Mouse (Mus musculus): ENCODE measurements around the gene Sgcd. TPM values are rescaled to one million over a fixed set of nuclear protein-coding genes. Genes with fewer than 3 reads are reported as not detected.

Gene Sgcd
- total and polyA plus RNA-seq, 3 experiments, result 0.38 to 2.4 (median 0.43) TPM

DNA sequence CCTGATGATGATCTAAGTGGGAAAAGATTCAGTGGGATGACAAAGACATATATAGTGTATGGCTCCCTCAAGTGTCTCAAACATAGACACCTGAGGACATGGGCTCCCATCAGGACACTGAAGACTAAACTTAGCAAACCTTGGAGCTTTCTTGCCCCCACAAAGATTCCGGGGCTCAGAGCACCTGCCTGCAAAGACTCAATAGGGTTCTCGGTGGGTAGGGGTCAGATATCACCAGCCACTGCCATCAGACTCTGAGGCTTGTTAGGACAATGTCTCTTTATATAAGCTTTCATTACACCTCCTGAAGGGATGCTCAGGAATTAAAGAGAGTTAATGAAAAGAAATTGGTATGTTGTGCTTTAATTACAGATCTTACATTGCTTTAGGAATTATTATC, 764.6 kb downstream of the Sgcd start:
- in situ Hi-C loops (cut with MboI; ENCODE audit: low pct_ligation_motif_present, low pct_unique_long_range_greater_than_20kb, low sequenced_read_pairs) (no loop called here), dilution Hi-C loops (cut with MboI; ENCODE audit: extremely low pct_ligation_motif_present, extremely low pct_unique_long_range_greater_than_20kb, low sequenced_read_pairs) (no loop called here)
- no peaks in the 10 kb centered on the region for H3K79me2 ChIP-seq (replicated peaks; ENCODE audit: control insufficient read depth, extremely low read depth, insufficient read depth, poor library complexity, severe bottlenecking)
- TF ChIP-seq JUND (conservative IDR thresholded peaks at IDR 0.05; ENCODE audit: low read depth, low read length) (no peak), BHLHE40 (IDR thresholded peaks at IDR 0.05; ENCODE audit: low read depth, low read length) (no peak), CTCF (conservative IDR thresholded peaks at IDR 0.05 in 1 of 2, IDR thresholded peaks at IDR 0.05 in 1 of 2; ENCODE audit: low read depth in 2 of 2, low read length in 2 of 2) (no peak), ZNF384 (IDR thresholded peaks at IDR 0.05; ENCODE audit: low read depth, low read length) (no peak), ZKSCAN1 (IDR thresholded peaks at IDR 0.05; ENCODE audit: borderline replicate concordance, low read depth, low read length) (no peak), PAX5 (IDR thresholded peaks at IDR 0.05; ENCODE audit: low read length) (no peak), POLR2A (IDR thresholded peaks at IDR 0.05; ENCODE audit: low read depth, low read length) (no peak), EP300 (IDR thresholded peaks at IDR 0.05; ENCODE audit: low read length) (no peak), RAD21 (IDR thresholded peaks at IDR 0.05; ENCODE audit: low read depth, low read length) (no peak), HCFC1 (IDR thresholded peaks at IDR 0.05; ENCODE audit: low read depth, low read length) (no peak), SMC3 (IDR thresholded peaks at IDR 0.05; ENCODE audit: low read depth, low read length) (no peak), UBTF (IDR thresholded peaks at IDR 0.05; ENCODE audit: low read depth, low read length) (no peak), RCOR1 (conservative IDR thresholded peaks at IDR 0.05; ENCODE audit: low read depth, low read length) (no peak)
- H3K27me3 ChIP-seq (replicated peaks), result no peaks in the 10 kb centered on the region
- H3K36me3 ChIP-seq (replicated peaks in 1 of 2; ENCODE audit: control insufficient read depth in 1 of 2, insufficient read depth in 1 of 2, low read length in 1 of 2), result no peaks in the 10 kb centered on the region
- no peaks in the 10 kb centered on the region for H3K9me3 ChIP-seq (replicated peaks; ENCODE audit: low read length)
- no peak for DNase-seq (ENCODE audit: extremely low read depth)
- no peak overlapping the region for H3K9ac ChIP-seq (ENCODE audit: insufficient read depth, low read depth)
- no peak overlapping the region for H3K27ac ChIP-seq (ENCODE audit: insufficient read depth, low read depth)
- peaks cover 0 to 8% of the 10 kb centered on the region in 2 experiments; a peak in 2 of 4 replicates for H3K4me1 ChIP-seq (ENCODE audit: control insufficient read depth in 1 of 2, insufficient read depth in 2 of 2)
- no peak overlapping the region for H3K4me2 ChIP-seq (ENCODE audit: insufficient read depth, low read depth, poor library complexity, severe bottlenecking)
- H3K4me3 ChIP-seq (replicated peaks in 1 of 3; ENCODE audit: low read depth in 2 of 3, low read length in 2 of 3, poor library complexity in 1 of 3), result no peak overlapping the region

DNA sequence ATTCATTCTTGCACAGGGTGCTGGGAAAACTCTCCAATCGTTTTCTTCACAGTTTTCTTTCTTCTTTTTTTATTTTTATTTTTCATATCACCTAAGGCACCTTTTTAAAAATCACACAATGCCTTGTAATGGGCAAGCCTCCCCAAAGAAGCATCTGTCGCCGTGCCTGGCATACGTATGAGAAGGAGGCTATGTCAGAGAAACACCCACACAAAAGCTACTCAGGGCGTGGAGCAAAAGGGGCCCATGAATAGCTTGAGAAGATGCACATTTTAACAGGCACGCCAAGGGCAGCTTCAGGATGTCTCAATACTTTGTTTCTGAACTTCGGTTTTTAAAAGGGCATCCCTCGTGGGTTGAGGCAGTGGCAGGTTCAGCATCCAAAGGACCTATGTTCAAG, 777.2 kb downstream of the Sgcd start:
- no peaks in the 10 kb centered on the region for H3K9me3 ChIP-seq (replicated peaks; ENCODE audit: low read length)
- DNase-seq (ENCODE audit: extremely low read depth), result no peak
- in situ Hi-C loops (cut with MboI; ENCODE audit: low pct_ligation_motif_present, low pct_unique_long_range_greater_than_20kb, low sequenced_read_pairs) (no loop called here), dilution Hi-C loops (cut with MboI; ENCODE audit: extremely low pct_ligation_motif_present, extremely low pct_unique_long_range_greater_than_20kb, low sequenced_read_pairs) (no loop called here)
- H3K9ac ChIP-seq (ENCODE audit: insufficient read depth, low read depth), result no peak overlapping the region
- no peaks in the 10 kb centered on the region for H3K27me3 ChIP-seq (replicated peaks)
- H3K4me2 ChIP-seq (ENCODE audit: insufficient read depth, low read depth, poor library complexity, severe bottlenecking), result no peak overlapping the region
- no peaks in the 10 kb centered on the region for H3K4me1 ChIP-seq (ENCODE audit: control insufficient read depth in 1 of 2, insufficient read depth in 2 of 2)
- no peak overlapping the region for H3K4me3 ChIP-seq (replicated peaks in 1 of 3; ENCODE audit: low read depth in 2 of 3, low read length in 2 of 3, poor library complexity in 1 of 3)
- H3K27ac ChIP-seq (ENCODE audit: insufficient read depth, low read depth), result no peak overlapping the region
- no peak for TF ChIP-seq PAX5 (IDR thresholded peaks at IDR 0.05; ENCODE audit: low read length)
- TF ChIP-seq TBP (conservative IDR thresholded peaks at IDR 0.05; ENCODE audit: low read depth, low read length), result no peak
- no peak for TF ChIP-seq ZNF384 (IDR thresholded peaks at IDR 0.05; ENCODE audit: low read depth, low read length)
- no peaks in the 10 kb centered on the region for H3K36me3 ChIP-seq (replicated peaks in 1 of 2; ENCODE audit: control insufficient read depth in 1 of 2, insufficient read depth in 1 of 2, low read length in 1 of 2)
- no peaks in the 10 kb centered on the region for H3K79me2 ChIP-seq (replicated peaks; ENCODE audit: control insufficient read depth, extremely low read depth, insufficient read depth, poor library complexity, severe bottlenecking)

DNA sequence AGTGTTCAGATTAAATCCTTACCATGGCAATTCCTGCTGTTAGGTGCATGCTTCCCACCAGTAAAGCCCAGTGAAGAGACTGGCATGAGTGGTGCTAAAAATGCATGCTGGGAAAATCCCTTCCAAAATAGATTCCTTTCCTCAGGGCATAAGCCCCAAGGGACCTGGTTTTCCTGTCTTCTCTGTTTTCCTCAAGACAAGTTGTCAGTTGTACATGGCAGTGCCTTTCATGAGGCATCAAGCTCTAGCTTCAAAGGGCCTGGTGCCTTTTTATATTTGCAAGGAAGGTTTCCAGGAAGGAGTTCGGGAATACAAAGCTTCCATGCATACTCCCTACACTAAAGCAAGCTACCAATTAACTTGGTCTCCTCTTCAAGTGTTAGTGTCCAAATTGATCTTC, 782.3 kb downstream of the Sgcd start:
- Histone ChIP-seq H3K27me3 (replicated peaks) (no peaks in the 10 kb centered on the region), H3K36me3 (replicated peaks in 1 of 2; ENCODE audit: control insufficient read depth in 1 of 2, insufficient read depth in 1 of 2, low read length in 1 of 2) (no peaks in the 10 kb centered on the region), H3K9me3 (replicated peaks; ENCODE audit: low read length) (no peaks in the 10 kb centered on the region), H3K4me1 (ENCODE audit: control insufficient read depth in 1 of 2, insufficient read depth in 2 of 2) (peaks cover 0 to 13% of the 10 kb centered on the region in 2 experiments; a peak in 1 of 4 replicates), H3K27ac (ENCODE audit: insufficient read depth, low read depth) (no peak overlapping the region), H3K4me2 (ENCODE audit: insufficient read depth, low read depth, poor library complexity, severe bottlenecking) (no peak overlapping the region), H3K9ac (ENCODE audit: insufficient read depth, low read depth) (no peak overlapping the region), H3K4me3 (replicated peaks in 1 of 3; ENCODE audit: low read depth in 2 of 3, low read length in 2 of 3, poor library complexity in 1 of 3) (no peak overlapping the region), H3K79me2 (replicated peaks; ENCODE audit: control insufficient read depth, extremely low read depth, insufficient read depth, poor library complexity, severe bottlenecking) (no peaks in the 10 kb centered on the region)
- TF ChIP-seq RAD21 (IDR thresholded peaks at IDR 0.05; ENCODE audit: low read depth, low read length) (no peak), MAFK (IDR thresholded peaks at IDR 0.05; ENCODE audit: insufficient replicate concordance, low read length) (no peak), KAT2A (IDR thresholded peaks at IDR 0.05; ENCODE audit: insufficient replicate concordance, low read length) (no peak), EP300 (IDR thresholded peaks at IDR 0.05; ENCODE audit: low read length) (no peak), USF1 (IDR thresholded peaks at IDR 0.05; ENCODE audit: low read depth, low read length) (no peak), MAX (IDR thresholded peaks at IDR 0.05; ENCODE audit: low read length) (no peak), TCF12 (IDR thresholded peaks at IDR 0.05; ENCODE audit: low read depth, low read length) (no peak), ZMIZ1 (IDR thresholded peaks at IDR 0.05; ENCODE audit: low read depth, low read length) (no peak), POLR2A (IDR thresholded peaks at IDR 0.05; ENCODE audit: low read depth, low read length) (no peak), JUN (IDR thresholded peaks at IDR 0.05; ENCODE audit: insufficient read depth, low read depth, low read length) (no peak), CHD2 (IDR thresholded peaks at IDR 0.05; ENCODE audit: low read length) (no peak), ZNF384 (IDR thresholded peaks at IDR 0.05; ENCODE audit: low read depth, low read length) (no peak), BHLHE40 (IDR thresholded peaks at IDR 0.05; ENCODE audit: low read depth, low read length) (no peak), GABPA (IDR thresholded peaks at IDR 0.05; ENCODE audit: insufficient replicate concordance, low read depth, low read length) (no peak), ZC3H11A (IDR thresholded peaks at IDR 0.05; ENCODE audit: low read depth, low read length) (no peak), UBTF (IDR thresholded peaks at IDR 0.05; ENCODE audit: low read depth, low read length) (no peak), RCOR1 (conservative IDR thresholded peaks at IDR 0.05; ENCODE audit: low read depth, low read length) (no peak), ZKSCAN1 (IDR thresholded peaks at IDR 0.05; ENCODE audit: borderline replicate concordance, low read depth, low read length) (no peak)
- DNase-seq (ENCODE audit: extremely low read depth), result no peak
- dilution Hi-C loops (cut with MboI; ENCODE audit: extremely low pct_ligation_motif_present, extremely low pct_unique_long_range_greater_than_20kb, low sequenced_read_pairs), result no loop called here
- in situ Hi-C loops (cut with MboI; ENCODE audit: low pct_ligation_motif_present, low pct_unique_long_range_greater_than_20kb, low sequenced_read_pairs), result no loop called here
